Mouse (Mus musculus): ENCODE results near the gene Btg1. TPM values are rescaled to one million over a fixed set of nuclear protein-coding genes. Genes with fewer than 3 reads are reported as not detected.

The Btg1 gene
- polyA plus RNA-seq (2014; fragmentation: Nextera tagmentation; extraction: Ambion mirVana) = 44.7 and 47.5 TPM in 2 replicates

GRCm38 (mm10) chr10:96616709-96617116 lies at the start of gene Btg1:
TSS of gene Btg1 (plus strand) at chr10:96617006.
- under 1% methylated on average over 37 of the region's 37 CpGs for WGBS
- ATAC-seq (ENCODE audit: low FRiP score) = peak; percentile 96
- Histone ChIP-seq H3K4me1 (ENCODE audit: control insufficient read depth, insufficient read depth, low read length) (peaks cover 12% of the 10 kb centered on the region), H3K9ac (ENCODE audit: low read length) (peak within 1 kb of the TSS; percentile 99), H3K4me3 (ENCODE audit: low read depth, low read length) (peak within 1 kb of the TSS; percentile 98), H3K27ac (ENCODE audit: low read depth, low read length) (peak within 1 kb of the TSS; percentile 88), H3K27me3 (ENCODE audit: control insufficient read depth, insufficient read depth, low read length) (no peaks in the 10 kb centered on the region), H3K4me2 (peak within 1 kb of the TSS; percentile 49), H3K9me3 (ENCODE audit: control insufficient read depth, low read length) (no peaks in the 10 kb centered on the region), H3K36me3 (ENCODE audit: control insufficient read depth, insufficient read depth, low read length) (peaks cover 4% of the 10 kb centered on the region)
- peak; percentile 100 for DNase-seq (ENCODE audit: low spot score, missing footprints)

DNA sequence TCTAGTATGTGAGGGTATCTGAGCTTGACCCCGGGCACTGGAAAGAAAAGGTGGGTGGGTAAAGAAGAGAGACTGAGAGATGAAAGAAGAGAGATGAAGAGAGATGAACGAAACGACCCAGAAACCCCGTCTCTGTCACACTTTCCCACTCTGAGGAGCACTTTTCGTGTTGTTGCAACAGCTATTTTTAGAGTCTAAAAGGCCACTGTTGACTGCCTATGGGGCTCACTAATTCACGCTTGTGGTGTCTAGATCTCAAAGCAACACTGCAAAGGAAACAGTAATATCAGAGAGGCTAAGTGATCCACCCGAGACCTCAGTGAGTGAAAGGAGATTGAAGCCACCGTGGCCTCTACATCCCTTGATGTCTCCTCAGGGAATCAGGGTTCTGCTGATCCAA lies 47.3 kb upstream of the Btg1 start:
- H3K4me1 ChIP-seq (ENCODE audit: control insufficient read depth, insufficient read depth, low read length) = peaks cover 6% of the 10 kb centered on the region; the same call in 1 of the 2 replicates
- no peak overlapping the region for H3K4me2 ChIP-seq
- H3K36me3 ChIP-seq (ENCODE audit: control insufficient read depth, insufficient read depth, low read length) = no peaks in the 10 kb centered on the region
- H3K9ac ChIP-seq (ENCODE audit: low read length) = no peak overlapping the region
- ATAC-seq (ENCODE audit: low FRiP score) (no peak), DNase-seq (ENCODE audit: low spot score, missing footprints) (peak; percentile 39)
- H3K27ac ChIP-seq (ENCODE audit: low read depth, low read length) = no peak overlapping the region
- 87% methylated on average over 8 of the region's 8 CpGs for WGBS
- no peaks in the 10 kb centered on the region for H3K27me3 ChIP-seq (ENCODE audit: control insufficient read depth, insufficient read depth, low read length)
- H3K9me3 ChIP-seq (ENCODE audit: control insufficient read depth, low read length) = no peaks in the 10 kb centered on the region
- H3K4me3 ChIP-seq (ENCODE audit: low read depth, low read length) = no peak overlapping the region

GRCm38 (mm10) chr10:96571176-96571575 lies 45.6 kb upstream of the Btg1 start:
- Histone ChIP-seq H3K27ac (ENCODE audit: low read depth, low read length) (peak overlapping the region; percentile 48; the same call in 1 of the 2 replicates), H3K27me3 (ENCODE audit: control insufficient read depth, insufficient read depth, low read length) (no peaks in the 10 kb centered on the region), H3K4me3 (ENCODE audit: low read depth, low read length) (no peak overlapping the region), H3K9ac (ENCODE audit: low read length) (no peak overlapping the region), H3K9me3 (ENCODE audit: control insufficient read depth, low read length) (no peaks in the 10 kb centered on the region), H3K4me2 (no peak overlapping the region), H3K36me3 (ENCODE audit: control insufficient read depth, insufficient read depth, low read length) (no peaks in the 10 kb centered on the region), H3K4me1 (ENCODE audit: control insufficient read depth, insufficient read depth, low read length) (peaks cover 6% of the 10 kb centered on the region; the same call in 1 of the 2 replicates)
- peak; percentile 4; the same call in 1 of the 2 replicates for ATAC-seq (ENCODE audit: low FRiP score)
- peak; percentile 21 for DNase-seq (ENCODE audit: low spot score, missing footprints)
- 70% methylated on average over 4 of the region's 4 CpGs for WGBS

- no peaks in the 10 kb centered on the region for H3K36me3 ChIP-seq (ENCODE audit: control insufficient read depth, insufficient read depth, low read length)
- no peak overlapping the region for H3K4me3 ChIP-seq (ENCODE audit: low read depth, low read length)
- H3K9ac ChIP-seq (ENCODE audit: low read length) = no peak overlapping the region
- 83% methylated on average over 6 of the region's 6 CpGs for WGBS
- DNase-seq (ENCODE audit: low spot score, missing footprints) (peak; percentile 67), ATAC-seq (ENCODE audit: low FRiP score) (no peak)
- H3K4me1 ChIP-seq (ENCODE audit: control insufficient read depth, insufficient read depth, low read length) = peaks cover 6% of the 10 kb centered on the region; the same call in 1 of the 2 replicates
- no peak overlapping the region for H3K4me2 ChIP-seq
- no peaks in the 10 kb centered on the region for H3K9me3 ChIP-seq (ENCODE audit: control insufficient read depth, low read length)
- H3K27me3 ChIP-seq (ENCODE audit: control insufficient read depth, insufficient read depth, low read length) = no peaks in the 10 kb centered on the region
- H3K27ac ChIP-seq (ENCODE audit: low read depth, low read length) = no peak overlapping the region
Observed at GRCm38 (mm10) chr10:96574786-96575185, 42.0 kb upstream of the Btg1 start.

- Histone ChIP-seq H3K27me3 (ENCODE audit: control insufficient read depth, insufficient read depth, low read length) (no peaks in the 10 kb centered on the region), H3K4me1 (ENCODE audit: control insufficient read depth, insufficient read depth, low read length) (peaks cover 6% of the 10 kb centered on the region; the same call in 1 of the 2 replicates), H3K9me3 (ENCODE audit: control insufficient read depth, low read length) (no peaks in the 10 kb centered on the region), H3K9ac (ENCODE audit: low read length) (no peak overlapping the region), H3K36me3 (ENCODE audit: control insufficient read depth, insufficient read depth, low read length) (no peaks in the 10 kb centered on the region), H3K27ac (ENCODE audit: low read depth, low read length) (no peak overlapping the region), H3K4me3 (ENCODE audit: low read depth, low read length) (no peak overlapping the region), H3K4me2 (no peak overlapping the region)
- DNase-seq (ENCODE audit: low spot score, missing footprints) (peak; percentile 56), ATAC-seq (ENCODE audit: low FRiP score) (no peak)
- 90% methylated on average over 5 of the region's 5 CpGs for WGBS
Observed at GRCm38 (mm10) chr10:96575338-96575737, 41.5 kb upstream of the Btg1 start.

- H3K9ac ChIP-seq (ENCODE audit: low read length) = no peak overlapping the region
- H3K4me3 ChIP-seq (ENCODE audit: low read depth, low read length) = no peak overlapping the region
- peaks cover 5% of the 10 kb centered on the region for H3K4me1 ChIP-seq (ENCODE audit: control insufficient read depth, insufficient read depth, low read length)
- ATAC-seq (ENCODE audit: low FRiP score) (no peak), DNase-seq (ENCODE audit: low spot score, missing footprints) (no peak)
- no peak overlapping the region for H3K27ac ChIP-seq (ENCODE audit: low read depth, low read length)
- no peak overlapping the region for H3K4me2 ChIP-seq
- H3K9me3 ChIP-seq (ENCODE audit: control insufficient read depth, low read length) = no peaks in the 10 kb centered on the region
- H3K36me3 ChIP-seq (ENCODE audit: control insufficient read depth, insufficient read depth, low read length) = no peaks in the 10 kb centered on the region
- H3K27me3 ChIP-seq (ENCODE audit: control insufficient read depth, insufficient read depth, low read length) = no peaks in the 10 kb centered on the region
- WGBS = 89% methylated on average over 5 of the region's 5 CpGs
Observed at GRCm38 (mm10) chr10:96578924-96579323, 37.9 kb upstream of the Btg1 start.

- no peaks in the 10 kb centered on the region for H3K9me3 ChIP-seq (ENCODE audit: control insufficient read depth, low read length)
- peaks cover 5% of the 10 kb centered on the region for H3K4me1 ChIP-seq (ENCODE audit: control insufficient read depth, insufficient read depth, low read length)
- H3K36me3 ChIP-seq (ENCODE audit: control insufficient read depth, insufficient read depth, low read length) = no peaks in the 10 kb centered on the region
- no peaks in the 10 kb centered on the region for H3K27me3 ChIP-seq (ENCODE audit: control insufficient read depth, insufficient read depth, low read length)
- H3K9ac ChIP-seq (ENCODE audit: low read length) = no peak overlapping the region
- DNase-seq (ENCODE audit: low spot score, missing footprints) = peak; percentile 6
- WGBS = 89% methylated on average over 4 of the region's 4 CpGs
- H3K27ac ChIP-seq (ENCODE audit: low read depth, low read length) = no peak overlapping the region
- H3K4me3 ChIP-seq (ENCODE audit: low read depth, low read length) = no peak overlapping the region
- no peak for ATAC-seq (ENCODE audit: low FRiP score)
- H3K4me2 ChIP-seq = no peak overlapping the region
Observed at GRCm38 (mm10) chr10:96579436-96579835, 37.4 kb upstream of the Btg1 start.

DNA sequence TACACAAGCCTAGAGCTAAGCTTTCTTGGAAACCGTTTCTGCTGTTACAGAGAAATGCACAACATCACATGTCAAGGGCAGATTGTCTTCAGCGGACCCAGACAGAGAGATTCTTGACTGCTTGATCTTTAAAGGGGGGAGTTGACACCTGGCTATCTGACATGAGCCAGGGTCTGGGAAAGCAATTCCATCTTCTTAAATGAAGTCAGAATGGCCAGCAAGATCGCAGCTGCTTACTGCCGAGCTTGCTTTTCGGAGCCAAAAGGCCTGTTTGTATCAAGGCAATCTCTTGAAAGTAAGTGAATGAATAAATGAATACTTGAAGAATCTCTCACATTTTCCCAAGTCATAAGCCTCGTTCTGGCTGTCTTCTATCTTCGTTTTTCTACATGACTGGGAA lies 36.6 kb upstream of the Btg1 start:
- ATAC-seq (ENCODE audit: low FRiP score) (no peak), DNase-seq (ENCODE audit: low spot score, missing footprints) (peak; percentile 79)
- no peaks in the 10 kb centered on the region for H3K9me3 ChIP-seq (ENCODE audit: control insufficient read depth, low read length)
- no peaks in the 10 kb centered on the region for H3K36me3 ChIP-seq (ENCODE audit: control insufficient read depth, insufficient read depth, low read length)
- no peak overlapping the region for H3K27ac ChIP-seq (ENCODE audit: low read depth, low read length)
- no peak overlapping the region for H3K4me3 ChIP-seq (ENCODE audit: low read depth, low read length)
- peaks cover 5% of the 10 kb centered on the region for H3K4me1 ChIP-seq (ENCODE audit: control insufficient read depth, insufficient read depth, low read length)
- no peaks in the 10 kb centered on the region for H3K27me3 ChIP-seq (ENCODE audit: control insufficient read depth, insufficient read depth, low read length)
- H3K4me2 ChIP-seq = no peak overlapping the region
- WGBS = 88% methylated on average over 7 of the region's 7 CpGs
- no peak overlapping the region for H3K9ac ChIP-seq (ENCODE audit: low read length)

- no peak overlapping the region for H3K4me2 ChIP-seq
- peak overlapping the region; percentile 7; the same call in 1 of the 2 replicates for H3K27ac ChIP-seq (ENCODE audit: low read depth, low read length)
- no peaks in the 10 kb centered on the region for H3K9me3 ChIP-seq (ENCODE audit: control insufficient read depth, low read length)
- peak; percentile 68 for ATAC-seq (ENCODE audit: low FRiP score)
- H3K27me3 ChIP-seq (ENCODE audit: control insufficient read depth, insufficient read depth, low read length) = no peaks in the 10 kb centered on the region
- DNase-seq (ENCODE audit: low spot score, missing footprints) = peak; percentile 81
- H3K4me3 ChIP-seq (ENCODE audit: low read depth, low read length) = no peak overlapping the region
- no peaks in the 10 kb centered on the region for H3K36me3 ChIP-seq (ENCODE audit: control insufficient read depth, insufficient read depth, low read length)
- WGBS = 37% methylated on average over 6 of the region's 6 CpGs
- H3K9ac ChIP-seq (ENCODE audit: low read length) = no peak overlapping the region
- H3K4me1 ChIP-seq (ENCODE audit: control insufficient read depth, insufficient read depth, low read length) = peaks cover 5% of the 10 kb centered on the region
Observed at GRCm38 (mm10) chr10:96581232-96581631, 35.6 kb upstream of the Btg1 start.
